Mouse (Mus musculus) olfactory bulb, adult 2 months (tissue): Measurements from ENCODE around the gene Snx14.

Experiments used
- CTCF ChIP-seq: fragments of 200-500 bp; IDR thresholded peaks from 2 replicates; pipeline ENCODE4 v1.5.1; 2012; ENCODE audit warnings: low read depth, mild to moderate bottlenecking, low read length, moderate library complexity; ENCODE audit not compliant: insufficient read depth
- POLR2A ChIP-seq: fragments of 200-500 bp; IDR thresholded peaks from 2 replicates; pipeline ENCODE4 v1.6.1; 2012; ENCODE audit warnings: mild to moderate bottlenecking, low read depth, low read length, moderate library complexity; ENCODE audit not compliant: insufficient read depth

GRCm38 (mm10) chr9:88484531-88484930 is 45.8 kb upstream of the Snx14 start:
- TF ChIP-seq POLR2A (no peak), CTCF (no peak)
